Mouse (Mus musculus) spleen, adult 2 months (tissue): ENCODE data around the gene Unc45a.

Source experiments
- CTCF ChIP-seq: fragments of 200-500 bp; IDR thresholded peaks from 2 replicates; pipeline ENCODE4 v1.5.1; 2011; ENCODE audit warnings: mild to moderate bottlenecking, inconsistent platforms; ENCODE audit not compliant: insufficient read depth, insufficient read length, insufficient replicate concordance; ENCODE audit errors: extremely low read depth
- POLR2A ChIP-seq: fragments of 200-500 bp; IDR thresholded peaks from 2 replicates; pipeline ENCODE4 v1.6.1; 2011; ENCODE audit warnings: low read depth, low read length, inconsistent platforms

DNA sequence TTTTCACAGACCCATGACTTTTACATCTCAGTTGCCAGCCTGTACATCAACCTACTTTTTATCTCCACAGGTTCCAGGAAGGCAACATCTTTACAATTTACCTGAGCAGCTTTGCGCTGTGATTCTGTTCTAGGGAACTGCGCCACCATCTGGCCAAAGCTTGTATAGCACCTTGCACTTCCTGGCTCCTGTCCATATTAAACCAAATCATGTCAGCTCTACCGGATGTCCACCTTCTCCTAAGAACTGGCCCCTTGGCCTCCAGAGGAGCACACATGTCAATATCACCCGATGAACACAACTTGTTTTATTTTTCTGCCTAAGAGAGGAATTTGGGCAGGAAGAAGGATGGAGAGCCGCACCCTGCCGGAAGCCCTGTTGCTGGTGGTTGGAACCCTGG is 36.7 kb upstream of the Unc45a start:
- TF ChIP-seq POLR2A (no peak), CTCF (peak; percentile 79; the same call in 1 of the 2 replicates)
